Comparison of ENCODE assay signal across 21 mouse cellular contexts in genomic region chr17:75603417-75604086, GRCm38 (mm10). TPM values are rescaled to one million over a fixed set of nuclear protein-coding genes. Genes with fewer than 3 reads are reported as not detected.
A peak's percentile ranks its signal among the peaks of the same experiment; 100 is the strongest.
DNase-seq lines count a peak whose midpoint lies in the region; ATAC-seq and TF ChIP-seq lines count a peak whose summit lies in the region.
"Had no signal": no experiment of that assay in that cellular context is flagged by ENCODE, and none has a peak within 500 bp of the region (broad histone marks: within the 10 kb centered on the region; RNA-seq: fewer than 3 reads in every experiment).

No protein-coding gene starts in this region.

- 25% methylated on average over 4 of the region's 4 CpGs for WGBS in forebrain, embryonic 11.5 days
- 23% methylated on average over 4 of the region's 4 CpGs for WGBS in forebrain, embryonic 12.5 days

- H3K27ac ChIP-seq in forebrain, embryonic 11.5 days (ENCODE audit: low read depth, low read length): no peak overlapping the region
- no peak overlapping the region for H3K27ac ChIP-seq in forebrain, embryonic 12.5 days
- peak overlapping the region; percentile 47 for H3K27ac ChIP-seq in ES-Bruce4 (ENCODE audit: insufficient read depth, low read length)
- H3K27ac ChIP-seq: hindbrain, embryonic 15.5 days; limb, embryonic 15.5 days; stomach, embryonic 15.5 days had no signal

- no peaks in the 10 kb centered on the region for H3K36me3 ChIP-seq in forebrain, embryonic 11.5 days (ENCODE audit: control insufficient read depth, insufficient read depth, low read length)
- H3K36me3 ChIP-seq in forebrain, embryonic 12.5 days (replicated peaks): no peaks in the 10 kb centered on the region
- H3K36me3 ChIP-seq in ES-Bruce4 (ENCODE audit: control insufficient read depth, insufficient read depth, low read length, poor library complexity, severe bottlenecking): no peaks in the 10 kb centered on the region
- H3K36me3 ChIP-seq: hindbrain, embryonic 15.5 days; limb, embryonic 15.5 days; stomach, embryonic 15.5 days had no signal

- TF ChIP-seq EP300 in ES-Bruce4 (IDR thresholded peaks at IDR 0.05; ENCODE audit: insufficient read depth, low read depth, low read length): no peak

- no peak overlapping the region for H3K4me2 ChIP-seq in forebrain, embryonic 11.5 days (ENCODE audit: low read depth, low read length, severe bottlenecking)
- H3K4me2 ChIP-seq in forebrain, embryonic 12.5 days: no peak overlapping the region
- H3K4me2 ChIP-seq: hindbrain, embryonic 15.5 days; limb, embryonic 15.5 days; stomach, embryonic 15.5 days had no signal

- peak; percentile 61; the same call in 1 of the 2 replicates for ATAC-seq in forebrain, embryonic 11.5 days (replicated peaks; ENCODE audit: low FRiP score)
- no peak for ATAC-seq in forebrain, embryonic 12.5 days (ENCODE audit: low FRiP score)
- ATAC-seq: liver, postnatal 0 days had no signal

- no peak overlapping the region for H3K9ac ChIP-seq in forebrain, embryonic 11.5 days (ENCODE audit: low read length)
- no peak overlapping the region for H3K9ac ChIP-seq in forebrain, embryonic 12.5 days
- no peak overlapping the region for H3K9ac ChIP-seq in ES-Bruce4 (ENCODE audit: low read depth, poor library complexity, severe bottlenecking)
- H3K9ac ChIP-seq: hindbrain, embryonic 15.5 days; limb, embryonic 15.5 days; liver, postnatal 0 days; stomach, embryonic 15.5 days had no signal

- no peak for TF ChIP-seq POLR2A in ES-Bruce4 (IDR thresholded peaks at IDR 0.05; ENCODE audit: insufficient read depth, low read length)

- no peak for DNase-seq in forebrain, embryonic 11.5 days (ENCODE audit: low spot score)
- DNase-seq in ZHBTc4 (ENCODE audit: low read depth, low spot score): peak; percentile 70
- peak; percentile 34 for DNase-seq in gonadal fat pad, adult 2 months (ENCODE audit: low read depth)
- no peak for DNase-seq in spleen, postnatal 10 days (ENCODE audit: low spot score in 2 of 2)
- no peak for DNase-seq in heart, adult 18-20 months
- no peak for DNase-seq in right cerebral cortex, postnatal 4 days
- DNase-seq: B cell, adult 2 months; cerebellum, adult 2 months; kidney, adult 18-20 months; kidney, postnatal 36 days; layer of hippocampus, adult 9-11 months; liver, postnatal 0 days; lung, postnatal 14 days; right cerebral cortex, adult 18-20 months; spleen, adult 18-20 months; thymus, adult 2 months had no signal

- H3K27me3 ChIP-seq in forebrain, embryonic 11.5 days (ENCODE audit: control insufficient read depth, insufficient read depth, low read length): no peaks in the 10 kb centered on the region
- H3K27me3 ChIP-seq in forebrain, embryonic 12.5 days: no peaks in the 10 kb centered on the region
- no peaks in the 10 kb centered on the region for H3K27me3 ChIP-seq in ES-Bruce4 (ENCODE audit: control insufficient read depth, insufficient read depth, low read length, poor library complexity, severe bottlenecking)
- H3K27me3 ChIP-seq: hindbrain, embryonic 15.5 days; limb, embryonic 15.5 days; stomach, embryonic 15.5 days had no signal

- H3K9me3 ChIP-seq in forebrain, embryonic 11.5 days (ENCODE audit: control insufficient read depth, low read length): no peaks in the 10 kb centered on the region
- H3K9me3 ChIP-seq in forebrain, embryonic 12.5 days: no peaks in the 10 kb centered on the region
- H3K9me3 ChIP-seq in ES-Bruce4 (replicated peaks; ENCODE audit: control insufficient read depth, insufficient read depth, low read length, poor library complexity, severe bottlenecking): no peaks in the 10 kb centered on the region
- H3K9me3 ChIP-seq: hindbrain, embryonic 15.5 days; limb, embryonic 15.5 days; stomach, embryonic 15.5 days had no signal

- no peaks in the 10 kb centered on the region for H3K4me1 ChIP-seq in forebrain, embryonic 11.5 days (replicated peaks; ENCODE audit: control insufficient read depth, insufficient read depth, low read length)
- H3K4me1 ChIP-seq in forebrain, embryonic 12.5 days: no peaks in the 10 kb centered on the region
- H3K4me1 ChIP-seq in ES-Bruce4 (ENCODE audit: control insufficient read depth, insufficient read depth, low read length): no peaks in the 10 kb centered on the region
- H3K4me1 ChIP-seq: hindbrain, embryonic 15.5 days; limb, embryonic 15.5 days; stomach, embryonic 15.5 days had no signal

- H3K4me3 ChIP-seq in forebrain, embryonic 11.5 days (ENCODE audit: low read depth, low read length): no peak overlapping the region
- H3K4me3 ChIP-seq in forebrain, embryonic 12.5 days (replicated peaks): no peak overlapping the region
- no peak overlapping the region for H3K4me3 ChIP-seq in ES-Bruce4 (ENCODE audit: low read depth, low read length)
- H3K4me3 ChIP-seq: hindbrain, embryonic 15.5 days; limb, embryonic 15.5 days; stomach, embryonic 15.5 days had no signal

- TF ChIP-seq CTCF in ES-Bruce4 (IDR thresholded peaks at IDR 0.05; ENCODE audit: low read depth, low read length): no peak

RNA-seq across cellular contexts. Expression of gene Fam98a, which starts 51.8 kb away (rescaled TPM):
- 8.4 and 8.8 TPM in 2 replicates for polyA plus RNA-seq in forebrain, embryonic 11.5 days (2014; fragmentation: Nextera tagmentation; extraction: Ambion mirVana)
- polyA plus RNA-seq in forebrain, embryonic 12.5 days (2016; fragmentation: Nextera tagmentation; extraction: Ambion mirVana): 29.0 and 35.7 TPM in 2 replicates
- 62.4 and 65.1 TPM in 2 replicates for polyA plus RNA-seq in ES-Bruce4 (2011; ENCODE audit: insufficient read depth, insufficient read length, low read depth, missing spikeins)
- polyA plus RNA-seq in gonadal fat pad, adult 2 months (2012; rRNA removed): 14.8 and 17.7 TPM in 2 replicates
- total RNA-seq in heart, adult 18-20 months (2021): 10 to 100 TPM; 36.8 to 48.8 TPM

Comparison
In these comparisons a context has a peak if more than half of its experiments do, and no peak if none do; other contexts are left out.
1. DNase-seq: peak in ZHBTc4 (single experiment) and gonadal fat pad, adult 2 months (single experiment); none in forebrain, embryonic 11.5 days (single experiment), spleen, postnatal 10 days (0 of 2), heart, adult 18-20 months (0 of 2) and right cerebral cortex, postnatal 4 days (single experiment).